Mouse (Mus musculus) liver, adult 2 months (tissue): ENCODE measurements around the gene Ankrd12. TPM values are rescaled to one million over a fixed set of nuclear protein-coding genes. Genes with fewer than 3 reads are reported as not detected.
A peak's percentile ranks its signal among the peaks of the same experiment; 100 is the strongest.

Experiments
- DNase-seq: peaks from one replicate; pipeline ENCODE4 v3.0.0-alpha.2; 2011; ENCODE audit warnings: low read depth, low spot score; ENCODE audit errors: extremely low read depth
- H3K27ac ChIP-seq: fragments of 200-500 bp; replicated peaks from 2 replicates; pipeline ENCODE4 v1.5.1; 2012; ENCODE audit warnings: low read depth, mild to moderate bottlenecking, control low read depth, inconsistent platforms, low read length; ENCODE audit not compliant: insufficient read depth
- H3K27me3 ChIP-seq: fragments of 200-500 bp; 2 replicates; pipeline ENCODE4 v1.6.1; 2012; ENCODE audit warnings: mild to moderate bottlenecking, moderate library complexity, low read length, inconsistent platforms; ENCODE audit not compliant: control insufficient read depth, insufficient read depth
- H3K36me3 ChIP-seq: fragments of 200-500 bp; 2 replicates; pipeline ENCODE4 v1.6.1; 2012; ENCODE audit warnings: low read length, inconsistent platforms; ENCODE audit not compliant: control insufficient read depth, insufficient read depth
- H3K4me1 ChIP-seq: fragments of 200-500 bp; 2 replicates; pipeline ENCODE4 v1.6.1; 2011; ENCODE audit warnings: low read length; ENCODE audit not compliant: control insufficient read depth, insufficient read depth
- H3K4me3 ChIP-seq: fragments of 200-500 bp; 2 replicates; pipeline ENCODE4 v1.5.1; 2011; ENCODE audit warnings: low read depth, mild to moderate bottlenecking, control low read depth, low read length, moderate library complexity; ENCODE audit not compliant: insufficient read depth
- H3K79me2 ChIP-seq: fragments of 200-500 bp; 2 replicates; pipeline ENCODE4 v1.6.1; 2012; ENCODE audit warnings: inconsistent platforms, mild to moderate bottlenecking, low read length, moderate library complexity; ENCODE audit not compliant: control insufficient read depth, insufficient read depth
- H3K9ac ChIP-seq: fragments of 200-500 bp; 2 replicates; pipeline ENCODE4 v1.6.1; 2012; ENCODE audit warnings: low read depth, mild to moderate bottlenecking, control low read depth, inconsistent platforms, low read length
- CTCF ChIP-seq: fragments of 200-500 bp; IDR thresholded peaks from 2 replicates; pipeline ENCODE4 v1.5.1; 2011; ENCODE audit warnings: low read depth, low read length, control low read depth
- POLR2A ChIP-seq: fragments of 200-500 bp; IDR thresholded peaks from 2 replicates; pipeline ENCODE4 v1.6.1; 2011; ENCODE audit warnings: low read length, control low read depth; ENCODE audit not compliant: insufficient read depth; ENCODE audit errors: extremely low read depth
- WGBS: fragments of 180-500 bp; shearing (Covaris S2); methylation state at CpG from one replicate; pipeline ENCODE4 v1.1.7; 2018; 5-methylcytosine and 5-hydroxymethylcytosine counted together
- polyA plus RNA-seq: library from polyadenylated mRNA; depleted of rRNA; stranded (reverse); fragments of >200 nt; gene quantifications from 2 replicates; pipeline ENCODE4 v1.2.3, GENCODE M21; 2012; rRNA removed
- total RNA-seq: library from RNA; depleted of rRNA; stranded (reverse); fragments of >200 nt; gene quantifications from 2 replicates; pipeline ENCODE4 v1.2.3, GENCODE M21; 2014; rRNA removed

Ankrd12 gene
- total and polyA plus RNA-seq, 2 experiments = 0.87 to 10.3 TPM

DNA sequence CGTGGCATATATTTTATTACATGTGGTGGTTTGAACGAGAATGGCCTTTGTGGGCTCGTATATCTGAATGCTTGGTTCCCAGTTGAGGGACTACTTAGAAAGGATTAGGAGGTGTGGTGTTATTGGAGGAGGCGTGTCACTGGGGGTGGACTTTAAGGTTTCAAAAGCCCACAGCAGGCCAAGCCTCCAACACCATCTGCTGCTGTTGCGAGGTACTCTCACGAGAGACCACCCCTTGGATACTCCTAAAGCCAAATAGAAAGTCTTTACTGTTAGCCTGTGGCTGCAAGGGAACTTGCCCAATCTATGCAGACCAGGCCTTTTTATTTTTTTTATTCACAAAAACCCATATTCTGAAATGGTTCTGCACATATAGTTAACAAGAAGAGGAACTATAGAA is 154.9 kb downstream of the Ankrd12 start:
- TF ChIP-seq POLR2A (no peak), CTCF (no peak)
- Histone ChIP-seq H3K9ac (no peak overlapping the region), H3K79me2 (no peaks in the 10 kb centered on the region), H3K36me3 (peaks cover 2% of the 10 kb centered on the region; the same call in 1 of the 2 replicates), H3K27ac (no peak overlapping the region), H3K4me1 (no peaks in the 10 kb centered on the region), H3K27me3 (no peaks in the 10 kb centered on the region), H3K4me3 (no peak overlapping the region)
- WGBS = 96% methylated on average over 6 of the region's 6 CpGs
- DNase-seq = no peak

DNA sequence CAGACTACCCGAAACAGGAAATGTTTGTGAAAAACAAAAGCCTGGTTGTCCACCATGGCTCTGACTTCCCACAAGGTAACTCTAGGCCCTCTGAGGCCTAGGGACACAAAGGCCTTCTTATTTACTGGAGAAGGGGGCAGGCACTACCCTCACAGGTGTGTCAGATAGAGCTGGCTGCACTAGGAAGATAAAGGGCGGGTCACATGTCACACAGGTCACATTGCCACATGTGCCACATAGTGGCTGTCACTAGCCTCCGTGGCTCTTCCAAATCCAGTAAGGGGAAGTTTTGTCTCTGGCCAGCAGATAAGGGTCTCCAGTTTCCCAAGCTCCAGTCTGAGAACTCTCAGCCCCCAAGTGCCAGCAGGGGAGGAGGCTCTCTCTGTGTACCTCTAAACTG is 157.7 kb downstream of the Ankrd12 start:
- H3K4me1 ChIP-seq = no peaks in the 10 kb centered on the region
- no peaks in the 10 kb centered on the region for H3K36me3 ChIP-seq
- DNase-seq = no peak
- H3K27me3 ChIP-seq = no peaks in the 10 kb centered on the region
- 74% methylated on average over 3 of the region's 3 CpGs for WGBS
- no peaks in the 10 kb centered on the region for H3K79me2 ChIP-seq
- no peak overlapping the region for H3K27ac ChIP-seq
- no peak overlapping the region for H3K4me3 ChIP-seq
- H3K9ac ChIP-seq = no peak overlapping the region
- TF ChIP-seq POLR2A (no peak), CTCF (no peak)

- Histone ChIP-seq H3K27me3 (no peaks in the 10 kb centered on the region), H3K4me1 (no peaks in the 10 kb centered on the region), H3K36me3 (no peaks in the 10 kb centered on the region), H3K9ac (no peak overlapping the region), H3K27ac (0 out of 2 replicates have a peak overlapping the region, but pooled peaks have one; percentile 12), H3K4me3 (no peak overlapping the region), H3K79me2 (no peaks in the 10 kb centered on the region)
- WGBS = 60% methylated on average over 8 of the region's 8 CpGs
- DNase-seq = peak; percentile 5
- TF ChIP-seq POLR2A (no peak), CTCF (no peak)
Observed at GRCm38 (mm10) chr17:65916135-65916668, 160.7 kb downstream of the Ankrd12 start.

Other genes starting within 250 kb of the Ankrd12 start
- 14.3 and 14.5 TPM in 2 replicates for gene Ralbp1, start 191.3 kb downstream of the Ankrd12 start, total RNA-seq
- 10.2 and 10.3 TPM in 2 replicates for gene Ralbp1, start 191.3 kb downstream of the Ankrd12 start, polyA plus RNA-seq
- 21.2 and 23.3 TPM in 2 replicates for gene Twsg1, start 125.9 kb downstream of the Ankrd12 start, total RNA-seq
- 16.3 and 18.4 TPM in 2 replicates for gene Twsg1, start 125.9 kb downstream of the Ankrd12 start, polyA plus RNA-seq
- 154 and 180 TPM in 2 replicates for gene Ndufv2, start 24.5 kb upstream of the Ankrd12 start, total RNA-seq
- gene Ndufv2, start 24.5 kb upstream of the Ankrd12 start, polyA plus RNA-seq = 55.9 and 60.7 TPM in 2 replicates
- gene Washc1, start 34.5 kb upstream of the Ankrd12 start, total RNA-seq = 10.1 and 11.7 TPM in 2 replicates
- gene Washc1, start 34.5 kb upstream of the Ankrd12 start, polyA plus RNA-seq = 21.1 and 24.9 TPM in 2 replicates
- 3.4 and 6.3 TPM in 2 replicates for gene Ddx11, start 46.4 kb upstream of the Ankrd12 start, total RNA-seq
- 2.4 and 5.1 TPM in 2 replicates for gene Ddx11, start 46.4 kb upstream of the Ankrd12 start, polyA plus RNA-seq